Mouse (Mus musculus): ENCODE data around the gene Map1b. TPM values are rescaled to one million over a fixed set of nuclear protein-coding genes. Genes with fewer than 3 reads are reported as not detected.

Gene Map1b
- total and polyA plus RNA-seq, 2 experiments from 2014 or later = 34.1 to 43.6 TPM

GRCm38 (mm10) chr13:99550679-99551369 is 34.5 kb upstream of the Map1b start:
- no peak overlapping the region for H3K9ac ChIP-seq (replicated peaks; ENCODE audit: low read depth, low read length)
- H3K27me3 ChIP-seq (ENCODE audit: control insufficient read depth, insufficient read depth, low read length) = no peaks in the 10 kb centered on the region
- 38% methylated on average over 12 of the region's 12 CpGs for whole genome bisulfite sequencing
- H3K4me1 ChIP-seq (ENCODE audit: control insufficient read depth, insufficient read depth) = no peaks in the 10 kb centered on the region
- H3K36me3 ChIP-seq (replicated peaks; ENCODE audit: control insufficient read depth, insufficient read depth, low read length) = no peaks in the 10 kb centered on the region
- H3K9me3 ChIP-seq (replicated peaks; ENCODE audit: control insufficient read depth, low read length) = no peaks in the 10 kb centered on the region
- ATAC-seq (ENCODE audit: insufficient read depth, low read depth) (no peak), DNase-seq (ENCODE audit: low spot score) (no peak)
- no peak overlapping the region for H3K4me3 ChIP-seq (ENCODE audit: low read depth, low read length)
- no peak for TF ChIP-seq CTCF (IDR thresholded peaks at IDR 0.05; ENCODE audit: low read depth)
- no peak for TF ChIP-seq EP300 (IDR thresholded peaks at IDR 0.05; ENCODE audit: low read depth)
- no peak overlapping the region for H3K27ac ChIP-seq (ENCODE audit: low read depth)
- H3K4me2 ChIP-seq (ENCODE audit: low read depth, low read length) = no peak overlapping the region

DNA sequence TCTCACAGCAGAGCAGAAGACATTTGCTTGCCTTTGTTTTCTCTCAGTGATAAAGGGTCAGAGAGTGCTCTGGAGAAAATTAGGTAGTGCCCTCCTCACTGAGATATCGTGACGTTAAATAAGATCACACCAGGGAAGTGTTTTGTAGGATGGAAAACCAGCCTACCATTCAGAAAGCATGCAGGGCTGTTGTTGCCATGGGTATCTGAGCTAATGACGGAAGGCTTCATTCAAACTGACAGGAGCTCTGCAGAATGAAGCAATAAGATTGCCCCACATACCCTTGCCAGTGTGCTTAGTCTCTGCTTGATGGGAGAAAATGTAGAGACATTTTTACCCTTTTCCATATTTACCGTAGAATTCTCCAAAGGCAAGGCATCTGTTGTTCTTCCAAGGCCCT is 33.7 kb upstream of the Map1b start:
- Histone ChIP-seq H3K9ac (replicated peaks; ENCODE audit: low read depth, low read length) (no peak overlapping the region), H3K27ac (ENCODE audit: low read depth) (no peak overlapping the region), H3K4me3 (ENCODE audit: low read depth, low read length) (no peak overlapping the region), H3K36me3 (replicated peaks; ENCODE audit: control insufficient read depth, insufficient read depth, low read length) (no peaks in the 10 kb centered on the region), H3K9me3 (replicated peaks; ENCODE audit: control insufficient read depth, low read length) (no peaks in the 10 kb centered on the region), H3K4me1 (ENCODE audit: control insufficient read depth, insufficient read depth) (no peaks in the 10 kb centered on the region), H3K27me3 (ENCODE audit: control insufficient read depth, insufficient read depth, low read length) (no peaks in the 10 kb centered on the region), H3K4me2 (ENCODE audit: low read depth, low read length) (no peak overlapping the region)
- TF ChIP-seq CTCF (IDR thresholded peaks at IDR 0.05; ENCODE audit: low read depth) = no peak
- no peak for TF ChIP-seq EP300 (IDR thresholded peaks at IDR 0.05; ENCODE audit: low read depth)
- 63% methylated on average over 4 of the region's 4 CpGs for WGBS
- DNase-seq (ENCODE audit: low spot score) (no peak), ATAC-seq (ENCODE audit: insufficient read depth, low read depth) (no peak)

- no peaks in the 10 kb centered on the region for H3K27me3 ChIP-seq (ENCODE audit: control insufficient read depth, insufficient read depth, low read length)
- H3K27ac ChIP-seq (ENCODE audit: low read depth) = no peak overlapping the region
- H3K9ac ChIP-seq (replicated peaks; ENCODE audit: low read depth, low read length) = no peak overlapping the region
- no peak overlapping the region for H3K4me3 ChIP-seq (ENCODE audit: low read depth, low read length)
- H3K36me3 ChIP-seq (replicated peaks; ENCODE audit: control insufficient read depth, insufficient read depth, low read length) = no peaks in the 10 kb centered on the region
- H3K4me1 ChIP-seq (ENCODE audit: control insufficient read depth, insufficient read depth) = no peaks in the 10 kb centered on the region
- no peak for TF ChIP-seq CTCF (IDR thresholded peaks at IDR 0.05; ENCODE audit: low read depth)
- no peak for TF ChIP-seq EP300 (IDR thresholded peaks at IDR 0.05; ENCODE audit: low read depth)
- DNase-seq (ENCODE audit: low spot score) = no peak
- H3K4me2 ChIP-seq (ENCODE audit: low read depth, low read length) = no peak overlapping the region
- WGBS = 58% methylated on average over 9 of the region's 9 CpGs
- no peak for ATAC-seq (ENCODE audit: insufficient read depth, low read depth)
- H3K9me3 ChIP-seq (replicated peaks; ENCODE audit: control insufficient read depth, low read length) = no peaks in the 10 kb centered on the region
Observed at GRCm38 (mm10) chr13:99549584-99549983, 33.2 kb upstream of the Map1b start.

DNA sequence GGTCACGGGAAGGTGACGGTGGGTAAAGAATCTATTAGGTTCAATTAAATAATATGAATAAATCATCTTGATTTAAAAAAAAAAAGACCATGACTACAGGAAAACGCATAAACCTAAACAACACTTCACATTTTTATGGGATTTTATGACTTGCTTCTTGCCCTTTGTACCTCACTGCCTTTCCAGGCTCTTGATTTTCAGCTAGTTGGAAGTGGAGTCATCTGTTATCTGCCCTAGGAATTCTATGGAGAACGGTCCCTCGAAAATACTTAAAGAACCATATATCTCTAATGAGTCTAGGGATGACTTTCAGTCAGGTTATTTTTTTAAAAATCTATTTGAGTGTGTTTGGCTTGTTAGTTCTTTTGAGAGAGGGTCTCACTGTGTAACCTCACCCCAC is 30.5 kb upstream of the Map1b start:
- TF ChIP-seq CTCF (IDR thresholded peaks at IDR 0.05; ENCODE audit: low read depth) (no peak), EP300 (IDR thresholded peaks at IDR 0.05; ENCODE audit: low read depth) (no peak)
- Histone ChIP-seq H3K9me3 (replicated peaks; ENCODE audit: control insufficient read depth, low read length) (no peaks in the 10 kb centered on the region), H3K4me3 (ENCODE audit: low read depth, low read length) (no peak overlapping the region), H3K9ac (replicated peaks; ENCODE audit: low read depth, low read length) (no peak overlapping the region), H3K27ac (ENCODE audit: low read depth) (no peak overlapping the region), H3K4me2 (ENCODE audit: low read depth, low read length) (no peak overlapping the region), H3K27me3 (ENCODE audit: control insufficient read depth, insufficient read depth, low read length) (no peaks in the 10 kb centered on the region), H3K36me3 (replicated peaks; ENCODE audit: control insufficient read depth, insufficient read depth, low read length) (no peaks in the 10 kb centered on the region), H3K4me1 (ENCODE audit: control insufficient read depth, insufficient read depth) (peaks cover 2% of the 10 kb centered on the region; the same call in 1 of the 2 replicates)
- ATAC-seq (ENCODE audit: insufficient read depth, low read depth) (no peak), DNase-seq (ENCODE audit: low spot score) (no peak)
- 65% methylated on average over 5 of the region's 5 CpGs for WGBS

- WGBS = 58% methylated on average over 6 of the region's 6 CpGs
- Histone ChIP-seq H3K4me1 (ENCODE audit: control insufficient read depth, insufficient read depth) (peaks cover 10% of the 10 kb centered on the region; the same call in 1 of the 2 replicates), H3K27ac (ENCODE audit: low read depth) (no peak overlapping the region)
Observed at GRCm38 (mm10) chr13:99545201-99545600, 28.9 kb upstream of the Map1b start.

More at GRCm38 (mm10) chr13:99545201-99545600, 28.9 kb upstream of the Map1b start:
- Histone ChIP-seq H3K4me3 (ENCODE audit: low read depth, low read length) (no peak overlapping the region), H3K4me2 (ENCODE audit: low read depth, low read length) (no peak overlapping the region), H3K27me3 (ENCODE audit: control insufficient read depth, insufficient read depth, low read length) (no peaks in the 10 kb centered on the region), H3K9me3 (replicated peaks; ENCODE audit: control insufficient read depth, low read length) (no peaks in the 10 kb centered on the region), H3K36me3 (replicated peaks; ENCODE audit: control insufficient read depth, insufficient read depth, low read length) (no peaks in the 10 kb centered on the region), H3K9ac (replicated peaks; ENCODE audit: low read depth, low read length) (no peak overlapping the region)
- DNase-seq (ENCODE audit: low spot score) (no peak), ATAC-seq (ENCODE audit: insufficient read depth, low read depth) (no peak)
- TF ChIP-seq CTCF (IDR thresholded peaks at IDR 0.05; ENCODE audit: low read depth) = no peak
- TF ChIP-seq EP300 (IDR thresholded peaks at IDR 0.05; ENCODE audit: low read depth) = no peak
